Mouse (Mus musculus) heart, postnatal 36 days (tissue): Measurements from ENCODE around the gene Csnk2b. TPM values are rescaled to one million over a fixed set of nuclear protein-coding genes. Genes with fewer than 3 reads are reported as not detected.
"Not testable (repeated sequence)": the region's sequence is repeated elsewhere in the genome, so short reads cannot be mapped to it uniquely, and the experiment has no call there.

ENCODE experiments used
- DNase-seq, 2 experiments: peaks; one replicate each; pipeline ENCODE4 v3.0.0; 2021 to 2022
- intact Hi-C: fragments of 180-260 bp; cut with DNase I; formaldehyde crosslinking; loops from one replicate; pipeline ENCODE4 v1.15.1; 2025
- total RNA-seq, 2 experiments: library from RNA; stranded (reverse); gene quantifications; 2 replicates each; pipeline ENCODE4 v1.2.3; 2021

The Csnk2b gene
- total RNA-seq, 2 experiments from 2014 or later, result 163 to 164 TPM

DNA sequence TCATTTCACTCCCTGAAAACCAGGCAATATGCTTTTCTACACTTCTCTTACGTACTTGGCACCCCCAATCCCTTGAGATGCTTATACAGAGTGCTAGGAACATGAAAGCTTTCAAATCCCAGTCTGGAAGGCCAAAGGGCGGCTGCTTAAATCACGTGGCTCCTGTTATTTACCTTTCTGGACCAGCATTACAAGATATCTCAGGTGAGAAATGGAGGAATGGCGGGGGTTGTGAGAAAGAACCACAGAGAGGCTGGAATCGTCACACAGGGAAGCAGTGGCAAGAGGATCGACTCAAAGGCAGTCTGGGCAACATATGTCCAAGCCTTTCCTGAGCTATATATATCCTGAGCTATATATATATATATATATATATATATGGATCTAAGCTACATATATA lies 3.7 kb upstream of the Csnk2b start:
- intact Hi-C loops, result loop anchor here (5.0 kb wide), 1 partner anchor 37 kb away; the partner anchor contains the start of gene Prrc2a
- DNase-seq, result no peak

DNA sequence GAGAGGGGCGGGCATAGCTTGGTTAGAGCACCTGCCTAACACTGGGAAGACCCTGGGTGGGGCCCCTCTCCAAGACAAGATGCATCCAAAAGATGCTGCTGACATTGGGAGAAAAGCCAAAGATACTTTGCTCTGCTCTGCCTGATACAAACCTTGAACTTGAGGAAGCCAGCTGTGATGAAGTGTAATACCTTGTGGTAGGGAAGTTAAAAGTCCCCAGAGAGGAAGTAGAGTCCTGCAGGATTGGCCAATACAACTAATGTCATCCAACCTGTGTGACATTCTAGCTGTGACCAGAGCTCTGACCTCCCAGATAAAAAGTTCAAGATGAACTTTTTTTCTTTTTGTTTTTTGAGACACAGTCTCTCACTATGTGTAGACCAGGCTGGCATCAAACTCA lies 3.2 kb upstream of the Csnk2b start:
- DNase-seq, result no peak
- intact Hi-C loops, result loop anchor here (5.0 kb wide), 1 partner anchor 37 kb away; the partner anchor contains the start of gene Prrc2a

DNA sequence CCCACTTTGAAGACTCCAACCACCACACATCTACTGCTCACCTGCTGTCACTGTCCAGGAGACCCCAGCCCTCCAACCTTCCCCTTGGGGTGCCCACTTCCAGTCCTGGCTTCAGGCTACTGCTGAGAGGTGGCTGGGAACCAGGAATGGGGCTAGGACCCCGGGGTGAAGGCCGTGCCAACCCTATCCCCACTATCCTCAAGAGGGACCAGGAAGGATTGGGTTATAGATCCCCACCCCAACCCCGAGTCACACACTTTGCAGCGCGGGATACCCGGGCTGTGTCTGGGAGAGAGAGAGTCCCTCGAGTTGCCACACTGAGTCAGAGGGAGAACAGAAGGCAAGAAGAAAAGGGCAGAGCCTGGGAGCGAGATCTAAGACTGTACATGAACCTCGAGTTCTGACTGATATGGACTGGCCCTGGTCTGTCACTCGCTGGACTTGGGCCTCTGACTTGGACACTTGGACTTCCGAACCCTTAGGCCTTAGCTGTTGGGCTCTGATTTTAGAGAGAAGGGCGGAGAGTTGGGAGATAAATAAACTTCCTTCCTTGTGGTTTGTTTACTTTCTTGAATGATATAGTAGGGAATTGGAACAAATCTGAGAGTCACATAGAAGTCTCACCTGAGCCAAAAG lies 2.5 kb upstream of the Csnk2b start:
- intact Hi-C loops, result loop anchor here (5.0 kb wide), 1 partner anchor 102 kb away; no protein-coding TSS in a partner anchor

DNA sequence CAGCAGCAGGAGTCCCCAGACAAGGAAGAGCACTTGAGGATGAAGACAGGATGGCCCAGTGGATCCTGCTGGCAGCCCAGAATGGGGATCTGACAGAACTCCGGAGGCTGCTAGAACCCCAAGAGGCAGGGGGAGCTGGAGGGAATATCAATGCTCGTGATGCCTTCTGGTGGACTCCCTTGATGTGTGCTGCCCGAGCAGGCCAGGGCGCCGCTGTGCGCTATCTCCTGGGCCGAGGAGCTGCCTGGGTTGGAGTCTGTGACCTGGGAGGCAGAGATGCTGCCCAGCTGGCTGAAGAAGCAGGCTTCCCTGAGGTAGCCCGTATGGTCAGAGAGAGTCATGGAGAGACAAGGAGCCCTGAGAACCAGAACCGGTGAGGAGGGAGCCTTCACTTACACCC lies 1.4 kb upstream of the Csnk2b start:
- intact Hi-C loops, result loop anchor here (5.0 kb wide), 1 partner anchor 101 kb away; no protein-coding TSS in a partner anchor
- DNase-seq, result not testable (repeated sequence)

More for the DNA sequence above, 2.5 kb upstream of the Csnk2b start:
- not testable (repeated sequence) for DNase-seq

DNA sequence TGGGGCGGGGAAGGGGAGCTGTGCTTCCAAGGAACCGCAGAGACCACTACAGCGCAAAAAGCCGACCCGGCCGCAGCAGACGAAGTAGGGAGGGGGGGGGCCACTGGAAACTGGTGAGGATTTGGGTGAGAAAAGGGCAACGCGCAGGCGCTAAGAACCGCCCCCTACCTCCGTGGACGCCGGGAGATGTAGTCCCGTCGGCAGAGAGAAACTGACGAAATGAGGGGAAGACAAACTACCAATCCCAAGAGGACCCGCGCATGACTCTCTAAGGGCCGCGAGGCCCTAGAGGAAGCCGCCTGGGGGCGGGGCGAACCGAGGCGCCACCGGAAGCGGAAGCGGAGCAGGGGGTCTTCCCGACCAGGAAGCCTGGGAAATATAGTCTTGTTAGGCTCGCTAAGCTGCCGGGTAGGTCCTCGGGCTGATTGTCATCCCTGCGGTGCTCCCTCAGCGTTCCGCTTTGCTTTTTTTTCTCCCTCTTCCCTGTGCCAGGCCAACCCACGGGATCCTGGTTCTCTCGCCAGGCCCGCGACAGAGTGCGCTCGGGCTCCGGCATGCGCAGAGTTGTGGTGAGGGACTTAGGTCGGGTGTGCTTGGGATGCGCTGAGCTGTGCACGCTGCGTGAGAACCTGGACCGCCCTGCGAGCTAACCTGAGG lies 582 bp downstream of the Csnk2b start, which contains the start of gene Gpank1:
TSS of gene Gpank1 (plus strand) at position 313 of the 657 bp plus-strand sequence.
- peak; percentile 97 for DNase-seq
- intact Hi-C loops, result loop anchor here (5.0 kb wide), 1 partner anchor 99 kb away; no protein-coding TSS in a partner anchor

DNA sequence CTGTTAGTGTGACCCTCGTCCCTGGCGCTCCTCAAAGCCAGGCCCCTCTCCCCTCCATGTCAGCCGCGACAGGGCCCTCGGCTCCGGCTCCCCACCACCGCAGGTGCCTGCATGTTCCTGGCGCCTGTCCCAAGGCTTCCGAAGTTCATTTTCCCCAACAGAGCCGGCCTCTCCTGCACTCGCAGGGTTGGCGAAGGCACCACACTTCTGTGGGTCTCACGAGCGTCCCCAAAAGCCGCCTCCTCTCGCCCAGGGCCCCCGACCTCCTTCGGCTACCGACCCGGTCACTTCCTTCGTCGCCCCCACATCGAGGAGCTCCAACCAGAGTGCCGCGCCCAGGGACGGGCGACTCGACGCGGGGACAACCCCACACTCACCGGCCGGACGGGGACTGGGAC lies 1.1 kb downstream of the Csnk2b start:
- no peak for DNase-seq
- intact Hi-C loops, result loop anchor here (5.0 kb wide), 1 partner anchor 98 kb away; no protein-coding TSS in a partner anchor

DNA sequence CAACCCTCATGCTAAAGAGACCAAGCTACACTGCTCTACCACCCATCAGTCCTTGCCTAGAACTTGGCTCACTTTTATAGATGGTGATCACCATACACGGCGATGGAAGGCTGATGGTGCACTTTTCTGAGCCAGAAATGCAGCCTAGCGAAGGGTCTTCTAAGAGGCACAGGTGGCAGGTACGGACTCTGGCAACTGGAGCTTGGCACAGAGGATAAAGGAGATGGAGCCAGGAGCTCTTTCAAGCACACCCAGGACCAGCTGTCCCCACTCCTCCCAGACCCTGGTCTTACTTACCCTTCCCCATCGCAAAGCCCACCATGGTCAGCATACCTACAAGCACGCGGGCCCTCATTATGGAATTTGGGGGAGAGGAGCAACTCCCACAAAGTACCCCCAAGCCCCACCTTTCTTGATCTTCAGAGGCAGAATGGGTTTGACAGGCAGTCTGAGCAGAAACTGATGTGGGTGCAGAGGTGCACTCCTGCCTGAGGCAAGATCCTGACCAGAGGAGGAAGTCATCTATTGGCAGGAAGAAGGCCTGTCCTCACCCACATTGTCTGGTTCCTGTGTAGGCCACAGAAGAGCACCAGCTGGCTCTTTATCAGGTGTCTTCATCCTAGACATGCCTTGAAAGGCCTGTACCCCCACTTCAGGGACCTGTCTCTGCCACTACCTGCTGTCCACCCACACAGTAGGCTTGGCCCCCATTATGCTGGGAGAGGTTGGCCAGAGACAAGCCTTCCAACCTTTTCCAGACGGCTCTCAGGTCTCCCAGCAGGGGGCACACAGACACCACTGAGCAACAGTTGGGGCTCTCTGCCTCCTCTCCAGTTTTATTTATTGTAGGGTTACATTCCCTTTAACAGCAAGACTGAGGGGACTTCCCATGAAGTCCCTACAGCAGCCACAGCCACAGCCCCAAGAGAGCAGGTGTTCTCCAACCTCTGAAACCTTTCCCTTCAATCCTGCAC lies 6.5 kb downstream of the Csnk2b start, which contains the start of gene Ly6g5b:
TSS of gene Ly6g5b (minus strand) at position 383 of the 974 bp plus-strand sequence.
- no peak for DNase-seq
- intact Hi-C loops, result no loop called here

DNA sequence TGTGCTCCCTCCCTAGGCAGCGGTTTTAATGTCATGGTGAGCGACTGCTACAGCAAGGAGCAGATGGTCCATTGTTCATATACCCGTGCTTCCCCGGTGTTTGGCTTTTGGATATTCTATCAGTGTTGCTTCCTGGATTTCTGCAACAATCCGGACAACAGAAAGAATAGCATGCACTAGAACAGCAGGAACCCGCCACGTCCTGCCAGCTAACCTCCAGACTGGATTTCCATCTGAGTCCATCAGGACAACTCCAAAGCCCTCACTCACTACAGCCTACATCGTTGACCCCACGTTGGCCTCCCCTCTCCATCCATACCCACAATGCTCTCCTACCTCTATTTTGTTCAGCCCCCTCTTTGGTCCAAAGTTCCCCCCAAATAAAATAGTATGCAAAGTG lies 10.1 kb downstream of the Csnk2b start:
- intact Hi-C loops, result no loop called here
- no peak for DNase-seq

DNA sequence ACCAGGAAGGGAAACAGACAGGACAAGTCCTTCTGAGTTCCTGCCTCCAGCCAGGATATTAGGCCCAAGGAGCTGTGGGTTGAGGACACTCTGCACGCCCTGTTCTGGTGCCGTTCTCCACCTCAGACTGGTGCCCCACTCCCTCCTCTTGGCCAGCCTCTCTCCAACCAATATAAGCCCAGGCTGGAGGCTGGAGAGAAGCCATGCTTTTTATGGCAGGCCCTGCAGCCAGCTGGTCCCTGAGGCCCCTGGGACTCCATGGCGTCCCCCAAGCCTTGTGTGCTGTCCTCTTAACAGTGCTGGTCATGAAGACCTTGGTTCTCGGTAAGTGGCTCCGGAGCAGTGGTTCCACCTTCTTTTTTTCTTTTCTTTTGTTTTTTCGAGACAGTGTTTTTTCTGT lies 13.8 kb downstream of the Csnk2b start, which contains the start of gene Ly6g5c:
TSS of gene Ly6g5c (plus strand) at position 183 of the 400 bp plus-strand sequence.
- intact Hi-C loops, result no loop called here
- no peak for DNase-seq

DNA sequence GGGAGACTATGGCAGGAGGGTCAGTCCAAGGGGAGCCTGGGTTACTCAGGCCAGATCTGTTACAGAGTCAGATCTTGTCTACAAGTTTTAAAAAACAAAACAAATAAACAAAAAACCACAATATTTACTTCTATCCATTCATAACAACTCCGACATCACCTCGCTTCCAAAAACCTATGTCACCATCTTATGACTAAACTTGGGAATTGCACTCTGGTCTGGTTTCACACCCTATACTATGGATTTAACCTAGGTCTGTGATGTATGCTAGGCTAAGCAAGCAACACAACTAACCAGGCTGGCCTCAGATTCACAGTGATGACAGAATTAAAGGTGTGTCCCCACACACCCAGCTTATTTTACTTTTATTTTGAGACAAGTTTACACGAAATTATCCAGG lies 15.3 kb downstream of the Csnk2b start:
- intact Hi-C loops, result loop anchor here (1.0 kb wide), 1 partner anchor 85 kb away; no protein-coding TSS in a partner anchor
- no peak for DNase-seq

DNA sequence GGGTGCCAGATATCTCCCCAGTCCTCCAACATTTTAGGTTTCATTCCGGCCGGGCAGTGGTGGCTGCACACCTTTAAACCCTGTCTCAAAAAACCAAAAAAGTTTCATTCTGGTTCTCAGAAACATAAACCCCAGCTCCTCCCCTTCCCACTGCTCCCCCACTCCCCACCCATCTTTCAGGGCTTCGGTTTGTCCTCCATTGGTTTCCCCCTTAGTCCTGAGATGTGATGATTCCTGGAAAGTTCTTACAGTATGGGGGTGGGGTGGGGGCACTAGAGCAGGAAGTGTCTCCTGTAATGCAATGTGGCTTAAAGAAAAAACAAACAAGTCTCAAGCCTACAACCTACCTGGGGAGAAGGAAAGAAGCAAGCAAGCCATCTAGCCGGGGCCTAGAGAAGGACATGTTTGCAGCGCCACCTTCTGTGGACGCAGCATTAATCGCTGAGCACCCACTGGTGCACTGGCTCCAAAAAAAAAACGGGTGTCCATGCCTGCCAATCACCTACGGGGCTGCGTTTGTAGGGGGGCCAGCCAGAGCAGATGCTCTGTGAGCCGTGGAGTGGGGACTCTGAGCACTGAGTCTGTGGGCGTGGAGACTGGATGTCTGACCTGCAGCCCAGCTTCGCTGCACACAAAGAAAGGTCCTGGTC lies 16.0 kb downstream of the Csnk2b start:
- intact Hi-C loops, result loop anchor here (1.0 kb wide), 1 partner anchor 85 kb away; no protein-coding TSS in a partner anchor
- DNase-seq, result peak in 1 of 2 experiments; percentile 27

DNA sequence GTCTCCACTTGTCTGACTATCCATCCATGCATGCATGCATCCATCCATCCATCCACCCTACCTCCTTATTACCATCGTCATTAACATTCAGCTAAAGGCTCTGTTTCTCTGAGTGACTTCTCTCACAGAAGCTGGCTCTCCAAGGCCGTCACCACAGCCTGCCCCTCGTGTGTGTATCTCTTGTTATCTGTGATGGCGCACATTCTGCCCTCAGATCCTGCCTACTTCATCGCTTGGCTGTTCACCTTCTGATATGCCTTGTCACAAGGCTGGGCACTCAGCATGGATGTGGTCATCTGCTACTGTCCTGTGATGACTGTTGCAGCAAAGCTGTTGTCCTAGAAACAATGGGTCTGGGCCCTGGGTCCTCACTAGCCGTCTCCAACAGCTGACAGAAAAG lies 17.1 kb downstream of the Csnk2b start:
- intact Hi-C loops, result no loop called here
- no peak for DNase-seq

DNA sequence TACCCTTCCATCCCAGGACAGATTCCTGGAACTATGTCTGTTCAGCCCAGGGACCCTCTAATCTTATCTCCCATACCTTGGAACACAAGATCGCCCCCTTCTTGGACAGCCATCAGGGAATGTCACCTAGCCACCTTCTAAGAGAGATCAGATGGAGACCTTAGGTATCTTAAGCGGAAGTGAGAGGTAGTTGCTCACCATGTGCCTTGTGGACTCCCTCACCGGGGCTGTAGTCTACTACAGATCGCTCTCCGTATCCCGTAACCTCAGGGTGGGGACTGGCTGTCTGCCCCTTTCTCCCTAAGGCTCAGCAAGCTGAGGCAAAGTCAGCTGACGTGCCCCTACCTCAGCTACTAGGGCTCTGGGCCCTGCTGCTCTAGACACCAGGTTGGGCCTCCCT lies 17.8 kb downstream of the Csnk2b start:
- intact Hi-C loops, result no loop called here
- DNase-seq, result no peak

DNA sequence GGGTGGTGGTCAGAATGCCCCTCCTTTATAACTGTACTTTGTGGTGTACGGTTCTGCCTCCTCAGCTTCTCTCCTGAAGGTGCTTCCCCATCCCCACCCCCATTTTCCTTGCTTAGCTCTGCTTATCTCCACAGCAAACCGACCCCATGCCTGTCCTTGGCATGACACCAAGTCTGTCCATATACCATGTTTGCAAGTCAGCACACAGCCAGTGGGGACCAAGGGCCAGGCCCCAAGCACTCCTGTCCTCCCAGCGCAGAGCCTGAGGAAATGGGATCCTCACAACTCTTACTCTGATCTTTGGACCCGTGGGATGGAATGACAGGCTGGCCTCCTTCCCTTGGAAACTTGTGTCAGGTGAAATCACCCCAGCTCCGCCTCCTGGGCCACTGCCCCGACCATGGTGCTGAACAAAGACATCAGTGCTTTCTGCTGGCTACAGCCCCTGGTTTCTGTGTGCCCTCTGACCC lies 18.6 kb downstream of the Csnk2b start:
- DNase-seq, result no peak
- intact Hi-C loops, result no loop called here

DNA sequence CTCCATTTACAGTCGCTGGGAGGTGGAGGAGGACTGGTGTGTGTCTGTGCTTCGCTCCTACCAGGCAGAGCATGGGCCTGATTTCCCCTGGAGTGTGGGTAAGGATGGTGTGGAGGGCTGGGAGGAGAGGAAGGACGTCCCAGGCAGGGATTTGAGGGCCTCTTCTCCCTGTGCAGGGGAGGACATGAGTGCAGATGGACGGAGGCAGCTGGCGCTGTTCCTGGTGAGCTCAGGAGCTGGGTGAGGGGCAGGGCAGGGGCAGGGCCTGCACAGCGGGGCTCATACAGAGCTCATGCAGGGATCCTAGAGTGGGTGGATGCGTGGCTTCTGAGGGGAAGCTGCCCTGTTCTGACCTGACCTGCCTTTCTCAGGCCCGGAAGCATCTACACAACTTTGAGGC lies 19.6 kb downstream of the Csnk2b start:
- DNase-seq, result no peak
- intact Hi-C loops, result no loop called here

DNA sequence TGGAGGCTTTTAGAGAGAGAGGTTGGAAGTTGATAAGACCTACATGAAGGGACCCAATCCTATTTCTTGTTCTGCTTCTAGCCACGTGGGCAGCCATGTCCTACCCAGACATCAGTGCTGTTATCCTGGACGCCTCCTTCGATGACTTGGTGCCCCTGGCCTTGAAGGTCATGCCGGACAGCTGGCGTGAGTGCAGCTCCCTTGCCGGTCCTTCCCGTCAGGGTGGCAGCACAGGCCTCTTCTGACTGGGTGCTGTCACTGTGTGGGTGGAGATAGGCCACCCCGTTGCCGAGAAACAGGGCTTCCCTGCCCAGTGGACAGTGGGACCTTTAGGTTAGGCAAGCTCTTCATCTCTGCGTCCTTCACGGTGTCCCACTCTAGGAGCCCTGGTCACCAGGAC lies 20.7 kb downstream of the Csnk2b start:
- intact Hi-C loops, result no loop called here
- no peak for DNase-seq

DNA sequence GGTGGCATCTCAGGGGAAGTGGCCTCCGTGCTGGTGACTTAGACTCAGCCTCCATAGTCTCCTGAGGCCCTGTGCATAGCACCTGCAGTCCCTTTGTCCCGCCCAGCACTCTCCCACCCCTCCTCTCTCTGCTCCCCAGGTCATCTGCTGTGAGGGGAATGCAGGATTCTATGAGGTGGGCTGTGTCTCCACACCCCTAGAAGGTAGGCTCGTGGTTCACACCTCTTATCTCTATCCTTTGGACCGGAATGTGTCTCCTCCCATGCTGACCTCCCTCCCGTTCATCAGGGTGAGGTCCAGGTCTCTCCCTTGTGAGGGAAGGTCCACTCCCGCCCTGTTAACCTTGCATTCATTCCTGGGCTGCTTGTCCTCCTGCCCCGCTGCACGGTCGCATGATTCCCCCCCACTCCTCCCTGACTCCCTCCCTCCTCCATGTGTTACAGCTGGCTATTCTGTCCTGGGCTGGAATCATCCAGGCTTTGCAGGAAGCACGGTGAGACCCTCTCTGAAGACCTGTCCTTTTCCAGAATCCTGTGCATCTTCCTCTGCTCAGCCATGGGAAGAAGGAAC lies 21.6 kb downstream of the Csnk2b start:
- intact Hi-C loops, result no loop called here
- DNase-seq, result no peak

DNA sequence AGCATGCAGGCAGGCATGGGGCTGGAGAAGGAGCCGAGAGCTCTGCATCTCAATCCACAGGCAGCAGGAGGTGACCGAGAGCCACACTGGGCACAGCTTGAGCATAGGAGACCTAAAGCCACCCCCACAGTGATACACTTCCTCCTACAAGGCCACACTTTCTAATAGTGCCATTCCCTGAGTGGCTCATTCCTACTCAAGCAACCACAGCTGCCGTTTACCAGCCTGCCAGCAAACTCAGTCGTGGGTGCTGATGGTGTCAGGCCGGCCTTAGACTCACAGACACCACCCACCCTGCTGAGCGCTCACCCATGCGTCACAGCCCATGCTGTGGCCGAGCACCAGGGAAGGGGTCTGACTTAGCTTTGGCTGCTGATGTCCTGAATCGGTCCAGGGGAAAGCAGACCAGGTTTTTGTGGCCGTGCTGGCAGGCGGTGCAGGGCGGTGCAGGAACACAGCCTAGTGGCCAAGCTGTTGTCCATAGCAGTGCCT lies 24.6 kb downstream of the Csnk2b start:
- no peak for DNase-seq
- intact Hi-C loops, result no loop called here

DNA sequence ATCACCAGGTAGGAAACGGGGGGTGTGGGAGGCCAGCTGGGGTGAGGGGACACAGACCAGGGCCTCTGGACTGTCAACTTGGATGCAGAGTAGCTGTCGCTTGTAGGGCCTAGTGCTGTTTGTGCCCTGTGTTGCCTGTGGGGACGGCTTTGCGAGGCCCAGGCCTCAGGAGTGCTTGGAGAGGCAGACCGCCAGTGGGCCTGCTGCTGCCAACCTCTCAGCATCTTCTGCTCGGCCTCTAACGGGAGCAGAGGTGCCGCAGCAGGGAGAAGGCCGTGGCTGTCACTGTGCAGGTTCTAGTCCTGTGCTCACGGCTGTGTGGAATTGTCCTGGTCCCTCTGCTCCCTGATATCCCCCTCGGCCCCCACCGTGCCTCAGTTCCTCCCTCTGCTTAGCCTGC lies 25.3 kb downstream of the Csnk2b start:
- DNase-seq, result no peak
- intact Hi-C loops, result no loop called here
